In genomic region chr10:43037455-43037793, GRCm38 (mm10) we compare ENCODE assay signal across 15 mouse cellular contexts.
DNase-seq lines count a peak whose midpoint lies in the region; ATAC-seq lines count a peak whose summit lies in the region.
"Had no signal": no experiment of that assay in that cellular context is flagged by ENCODE, and none has a peak within 500 bp of the region (broad histone marks: within the 10 kb centered on the region; RNA-seq: fewer than 3 reads in every experiment).

No protein-coding gene starts in this region.

- H3K36me3 ChIP-seq in heart, embryonic 10.5 days: no peaks in the 10 kb centered on the region
- H3K36me3 ChIP-seq in hindbrain, embryonic 12.5 days: 0 out of 2 replicates have a peak, but pooled peaks cover 6% of the 10 kb centered on the region
- no peaks in the 10 kb centered on the region for H3K36me3 ChIP-seq in midbrain, embryonic 15.5 days (replicated peaks)
- H3K36me3 ChIP-seq: lung, embryonic 15.5 days had no signal

- H3K9me3 ChIP-seq in heart, embryonic 10.5 days: no peaks in the 10 kb centered on the region; the same call in 1 of the 2 replicates
- H3K9me3 ChIP-seq in hindbrain, embryonic 12.5 days (replicated peaks): no peaks in the 10 kb centered on the region
- H3K9me3 ChIP-seq in midbrain, embryonic 15.5 days: no peaks in the 10 kb centered on the region
- H3K9me3 ChIP-seq: embryonic facial prominence, embryonic 15.5 days; limb, embryonic 15.5 days; lung, embryonic 15.5 days had no signal

- 47% methylated on average over 7 of the region's 7 CpGs for WGBS in heart, embryonic 10.5 days
- 41% methylated on average over 7 of the region's 7 CpGs for WGBS in hindbrain, embryonic 12.5 days
- 21% methylated on average over 7 of the region's 7 CpGs for WGBS in midbrain, embryonic 15.5 days

- H3K4me1 ChIP-seq in heart, embryonic 10.5 days: peaks cover 36% of the 10 kb centered on the region
- peaks cover 42% of the 10 kb centered on the region for H3K4me1 ChIP-seq in hindbrain, embryonic 12.5 days
- peaks cover 40% of the 10 kb centered on the region for H3K4me1 ChIP-seq in midbrain, embryonic 15.5 days

- H3K9ac ChIP-seq in hindbrain, embryonic 12.5 days: no peak overlapping the region
- H3K9ac ChIP-seq in midbrain, embryonic 15.5 days: no peak overlapping the region
- H3K9ac ChIP-seq: embryonic facial prominence, embryonic 15.5 days; limb, embryonic 15.5 days; lung, embryonic 15.5 days had no signal

- H3K4me2 ChIP-seq in hindbrain, embryonic 12.5 days (replicated peaks): no peak overlapping the region
- H3K4me2 ChIP-seq in midbrain, embryonic 15.5 days: no peak overlapping the region
- H3K4me2 ChIP-seq: embryonic facial prominence, embryonic 15.5 days; limb, embryonic 15.5 days; lung, embryonic 15.5 days had no signal

- H3K27me3 ChIP-seq in heart, embryonic 10.5 days (ENCODE audit: insufficient read depth, poor library complexity, severe bottlenecking): no peaks in the 10 kb centered on the region
- no peaks in the 10 kb centered on the region for H3K27me3 ChIP-seq in hindbrain, embryonic 12.5 days
- H3K27me3 ChIP-seq in midbrain, embryonic 15.5 days (replicated peaks): no peaks in the 10 kb centered on the region
- H3K27me3 ChIP-seq: embryonic facial prominence, embryonic 15.5 days; limb, embryonic 15.5 days; lung, embryonic 15.5 days had no signal

- no peak overlapping the region for H3K4me3 ChIP-seq in heart, embryonic 10.5 days
- no peak overlapping the region for H3K4me3 ChIP-seq in hindbrain, embryonic 12.5 days
- no peak overlapping the region for H3K4me3 ChIP-seq in midbrain, embryonic 15.5 days
- H3K4me3 ChIP-seq: embryonic facial prominence, embryonic 15.5 days; limb, embryonic 15.5 days; lung, embryonic 15.5 days had no signal

- ATAC-seq in hindbrain, embryonic 12.5 days (ENCODE audit: low FRiP score): peak; percentile 30
- ATAC-seq in midbrain, embryonic 15.5 days (replicated peaks): peak; percentile 6; the same call in 1 of the 2 replicates
- ATAC-seq: inflammation-experienced regulatory T-cells, adult 6 months had no signal

- H3K27ac ChIP-seq in heart, embryonic 10.5 days: peak overlapping the region; percentile 52; the same call in 1 of the 2 replicates
- H3K27ac ChIP-seq in hindbrain, embryonic 12.5 days: peak overlapping the region; percentile 55; the same call in 1 of the 2 replicates
- H3K27ac ChIP-seq in midbrain, embryonic 15.5 days: 0 out of 2 replicates have a peak overlapping the region, but pooled peaks have one; percentile 31
- H3K27ac ChIP-seq: embryonic facial prominence, embryonic 15.5 days; limb, embryonic 15.5 days; lung, embryonic 15.5 days had no signal

- no peak for DNase-seq in heart, embryonic 10.5 days (ENCODE audit: low spot score)
- DNase-seq in heart, adult 8-10 months (ENCODE audit: low spot score): no peak
- DNase-seq in R1 (ENCODE audit: low read depth, low spot score): peak; percentile 30
- DNase-seq in adrenal gland, postnatal 10 days: no peak
- no peak for DNase-seq in left cerebral cortex, adult 8-10 months (ENCODE audit: low spot score in 2 of 2)
- DNase-seq: adrenal gland, adult 8-10 months; cerebellum, adult 9-11 months; kidney, postnatal 10 days; thymus, postnatal 14 days had no signal
